Mouse (Mus musculus) left cerebral cortex, adult 11 months (tissue): ENCODE measurements around the gene Ephx1.
"Not testable (repeated sequence)": the region's sequence is repeated elsewhere in the genome, so short reads cannot be mapped to it uniquely, and the experiment has no call there.

ENCODE experiments used
- DNase-seq: peaks from one replicate; pipeline ENCODE4 v3.0.0; 2022; ENCODE audit warnings: low spot score

Ephx1 gene

GRCm38 (mm10) chr1:180936610-180937398 lies 83.9 kb downstream of the Ephx1 start:
- not testable (repeated sequence) for DNase-seq

- no peak for DNase-seq
These were observed 86.0 kb downstream of the Ephx1 start, which contains the start of gene Lefty1 for GRCm38 (mm10) chr1:180934467-180935419. TSS of gene Lefty1 (plus strand) at chr1:180935022.

GRCm38 (mm10) chr1:180933659-180934058 lies 87.0 kb downstream of the Ephx1 start:
- no peak for DNase-seq

GRCm38 (mm10) chr1:180931106-180931505 lies 89.6 kb downstream of the Ephx1 start:
- DNase-seq = no peak

GRCm38 (mm10) chr1:180929599-180929998 lies 91.1 kb downstream of the Ephx1 start:
- DNase-seq = no peak

- DNase-seq = no peak
These were observed 94.4 kb downstream of the Ephx1 start for GRCm38 (mm10) chr1:180926286-180926685.
